Mouse (Mus musculus) spleen, adult 2 months (tissue): ENCODE data around the gene Borcs8.

Source experiments
- CTCF ChIP-seq: fragments of 200-500 bp; IDR thresholded peaks from 2 replicates; pipeline ENCODE4 v1.5.1; 2011; ENCODE audit warnings: mild to moderate bottlenecking, inconsistent platforms; ENCODE audit not compliant: insufficient read depth, insufficient read length, insufficient replicate concordance; ENCODE audit errors: extremely low read depth
- POLR2A ChIP-seq: fragments of 200-500 bp; IDR thresholded peaks from 2 replicates; pipeline ENCODE4 v1.6.1; 2011; ENCODE audit warnings: low read depth, low read length, inconsistent platforms

DNA sequence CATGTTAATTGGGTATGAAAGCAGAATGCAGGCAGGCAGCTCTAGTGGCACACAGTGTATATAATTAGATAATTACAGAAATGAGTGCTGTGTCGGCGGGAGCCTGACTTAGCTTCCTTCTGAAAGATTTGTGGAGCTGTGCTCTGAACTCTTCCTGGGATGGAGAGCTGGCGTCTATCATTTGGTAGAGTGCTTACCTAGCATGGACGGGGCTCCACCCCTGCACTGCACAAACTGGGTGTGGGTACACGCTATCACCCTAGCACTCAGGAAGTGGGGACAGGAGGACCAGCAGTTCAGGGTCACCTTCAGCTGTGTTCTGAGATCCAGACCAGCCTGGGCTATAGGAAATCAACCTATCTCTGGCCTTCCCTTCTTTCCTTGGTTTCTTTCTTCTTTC, 34.0 kb downstream of the Borcs8 start:
- TF ChIP-seq CTCF (no peak), POLR2A (no peak)
